Mouse (Mus musculus) heart, postnatal 36 days (tissue): Measurements from ENCODE around the gene Ranbp3l. TPM values are rescaled to one million over a fixed set of nuclear protein-coding genes. Genes with fewer than 3 reads are reported as not detected.
"Not testable (repeated sequence)": the region's sequence is repeated elsewhere in the genome, so short reads cannot be mapped to it uniquely, and the experiment has no call there.

ENCODE experiments used
- DNase-seq, 2 experiments: peaks; one replicate each; pipeline ENCODE4 v3.0.0; 2021 to 2022
- intact Hi-C: fragments of 180-260 bp; cut with DNase I; formaldehyde crosslinking; loops from one replicate; pipeline ENCODE4 v1.15.1; 2025
- total RNA-seq, 2 experiments: library from RNA; stranded (reverse); gene quantifications; 2 replicates each; pipeline ENCODE4 v1.2.3; 2021

Gene Ranbp3l
- not detected for total RNA-seq

DNA sequence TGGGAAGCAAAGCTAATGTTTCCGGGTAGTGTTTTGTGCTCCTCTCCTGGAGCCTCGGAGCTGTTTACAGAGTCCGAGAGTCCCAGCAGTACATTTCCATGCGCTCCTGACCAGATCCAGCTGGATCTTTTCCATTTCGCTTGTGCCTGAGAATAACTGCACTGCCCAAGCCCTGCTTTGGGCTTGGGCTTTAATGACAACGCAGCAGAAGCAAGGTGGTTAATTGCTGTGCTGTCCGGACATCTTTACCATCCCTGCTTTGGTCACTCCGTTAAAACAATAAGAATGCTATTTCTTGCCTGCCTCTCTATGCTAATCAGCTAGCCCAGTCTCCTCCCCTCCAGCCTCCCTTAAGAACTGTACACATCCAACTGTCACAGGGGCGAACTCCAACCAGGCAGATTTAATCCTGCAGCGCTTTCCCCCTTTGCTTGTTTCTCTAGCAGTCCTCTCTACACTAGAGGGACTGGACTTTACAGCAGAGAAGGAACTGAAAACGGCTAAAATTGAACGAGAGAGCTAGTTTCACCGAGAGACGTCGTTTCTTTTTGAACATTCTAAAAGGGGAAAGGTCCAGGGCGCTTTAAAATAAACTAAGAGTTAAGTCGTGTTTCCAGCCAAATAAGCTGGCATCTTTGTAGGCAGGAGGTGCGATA, at the start of gene Ranbp3l:
Gene Ranbp3l, plus strand, starts transcription at position 377 of the 656 bp plus-strand sequence.
- intact Hi-C loops: no loop called here

DNA sequence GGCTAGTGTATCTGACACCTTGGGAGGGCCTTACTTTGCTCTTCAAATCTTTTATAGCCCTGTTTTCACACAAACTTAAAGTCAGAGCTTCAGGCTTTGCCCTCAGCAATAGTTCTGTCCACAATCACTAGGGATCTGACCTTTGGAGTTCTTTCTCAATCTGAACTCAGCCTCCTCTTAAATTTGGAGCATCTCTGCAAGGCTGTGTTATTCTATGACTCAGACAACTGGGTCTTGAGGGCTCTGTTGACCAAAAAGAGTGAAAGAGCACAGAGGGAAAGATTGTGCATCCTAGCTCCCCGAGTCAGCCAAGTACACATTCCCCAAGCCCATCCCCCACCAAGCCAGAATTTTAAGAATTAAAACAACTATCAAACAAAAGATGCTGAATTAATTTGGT, 37.7 kb upstream of the Ranbp3l start:
- DNase-seq: no peak
- intact Hi-C loops: no loop called here

More for the DNA sequence above, at the start of gene Ranbp3l:
- DNase-seq: peak in 1 of 2 experiments; percentile 2

DNA sequence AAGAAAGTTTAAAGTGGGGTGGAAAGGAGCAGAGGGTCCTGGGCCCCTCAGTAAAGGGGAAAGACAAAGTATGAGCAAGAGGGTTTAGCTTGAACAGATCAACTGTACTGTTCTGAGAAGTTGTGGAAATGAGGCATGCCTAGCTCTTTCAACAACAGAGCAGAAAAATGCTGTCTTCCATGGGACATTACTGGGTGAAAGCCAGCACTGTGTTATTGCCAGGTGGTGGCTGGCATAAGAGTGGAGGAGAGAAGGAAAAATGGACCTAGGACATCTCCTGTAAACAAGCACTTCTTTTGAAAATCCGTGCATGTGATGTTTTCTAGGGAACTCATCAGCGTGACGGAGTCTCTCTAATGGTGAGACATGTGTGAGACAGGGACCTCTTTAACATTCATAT, 30.8 kb upstream of the Ranbp3l start:
- intact Hi-C loops: no loop called here
- no peak for DNase-seq

DNA sequence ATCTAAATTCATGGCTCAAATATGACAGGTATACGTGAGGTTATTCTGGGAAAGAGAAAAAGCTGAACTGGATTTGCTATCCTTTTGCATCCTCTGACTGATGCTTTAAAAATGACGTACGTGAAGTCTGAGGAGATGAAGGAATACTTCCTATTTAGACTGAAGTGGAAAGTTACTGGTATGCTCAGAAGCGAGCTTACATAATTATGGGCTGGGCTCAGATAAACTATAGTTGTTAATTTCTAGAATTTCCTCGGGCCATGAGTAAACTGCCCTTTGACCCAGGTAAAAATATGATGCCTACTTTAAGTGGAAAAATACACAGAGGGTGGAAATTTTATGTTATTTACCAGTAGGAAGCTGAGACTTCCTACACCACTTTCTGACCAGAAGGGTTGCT, 26.9 kb upstream of the Ranbp3l start:
- DNase-seq: no peak
- intact Hi-C loops: no loop called here

DNA sequence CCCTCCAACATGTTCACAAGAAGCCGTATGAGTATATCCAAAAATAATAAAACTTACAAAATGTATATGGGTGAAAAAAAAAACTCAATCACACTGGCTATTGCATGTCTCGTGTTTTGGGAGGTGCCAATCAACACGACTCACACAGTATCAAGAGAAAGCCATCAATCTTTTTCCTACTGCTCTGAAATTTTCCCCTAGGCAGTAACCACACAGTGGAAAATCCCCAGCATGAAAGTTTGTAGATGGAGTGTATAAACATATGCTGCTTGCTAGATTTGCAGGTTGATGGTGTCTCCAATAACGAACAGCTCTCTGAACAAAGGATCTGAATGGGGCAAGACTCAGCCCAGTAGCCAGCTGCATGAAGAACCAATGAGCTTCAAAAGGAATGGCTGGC, 16.9 kb upstream of the Ranbp3l start:
- intact Hi-C loops: no loop called here
- no peak for DNase-seq

DNA sequence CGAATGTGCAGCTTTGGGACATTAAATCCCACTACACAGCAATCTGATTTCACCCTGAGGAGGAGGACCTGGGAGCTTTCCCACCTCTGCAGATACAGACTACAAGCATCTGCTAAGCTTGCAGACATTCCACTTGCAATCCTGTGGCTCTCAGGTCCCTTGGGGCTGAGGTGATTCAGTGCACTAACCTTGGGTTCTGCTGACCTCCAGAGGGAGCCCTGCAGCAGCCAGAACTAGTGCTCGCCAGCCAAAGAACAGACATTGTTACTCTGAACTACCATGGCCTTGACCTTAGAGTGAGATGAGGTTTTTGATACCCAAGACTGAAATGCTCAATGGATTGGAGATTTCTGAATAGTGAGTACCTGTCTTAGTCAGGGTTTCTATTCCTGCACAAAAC, 4.4 kb upstream of the Ranbp3l start:
- intact Hi-C loops: no loop called here
- no peak for DNase-seq

DNA sequence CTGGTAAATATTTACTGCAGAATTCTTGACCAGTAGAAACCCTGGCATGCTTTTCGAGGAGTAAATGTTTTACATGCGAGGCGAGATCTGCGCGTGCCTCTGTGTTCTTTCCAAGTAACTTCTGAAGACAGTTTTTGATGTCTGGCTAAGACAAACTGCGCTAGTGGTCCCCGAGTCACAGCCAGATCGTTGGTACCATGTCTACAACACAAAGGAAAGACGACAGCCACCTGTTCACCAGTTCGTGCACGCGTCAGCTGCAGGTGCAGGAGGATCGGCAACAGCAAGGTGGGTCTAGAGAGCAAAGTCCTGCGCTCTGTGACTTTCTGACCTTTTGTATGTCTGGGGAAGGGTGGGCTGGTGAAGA, 463 bp downstream of the Ranbp3l start:
- intact Hi-C loops: no loop called here

DNA sequence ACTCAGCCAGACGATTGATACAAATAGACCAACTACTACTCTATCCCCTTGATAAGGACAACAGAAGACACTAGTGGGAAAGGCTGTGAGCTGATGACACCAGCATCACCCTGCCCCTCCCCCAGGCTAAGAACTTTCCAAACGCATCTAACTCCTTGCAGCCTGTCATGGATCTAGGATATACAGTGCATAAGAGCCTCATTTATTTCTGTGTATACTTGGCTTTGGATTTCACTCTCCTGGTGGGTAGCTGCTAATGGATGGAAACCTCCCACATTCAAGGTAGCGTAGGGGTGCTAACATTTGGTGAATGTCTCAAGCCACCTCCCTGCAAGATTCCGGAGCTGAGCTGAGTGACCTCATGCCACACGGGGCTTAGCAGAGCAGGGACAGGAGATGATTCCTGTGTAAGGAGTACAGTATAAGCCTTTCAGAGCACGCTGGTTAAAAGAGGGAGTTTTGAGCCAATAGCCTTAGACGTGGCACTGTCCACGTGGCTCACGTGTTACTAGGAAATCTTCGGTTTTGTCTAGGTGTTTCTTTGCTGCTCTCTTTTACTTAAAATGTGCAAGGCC, 1.4 kb downstream of the Ranbp3l start:
- intact Hi-C loops: no loop called here
- DNase-seq: no peak

More for the DNA sequence above, 463 bp downstream of the Ranbp3l start:
- DNase-seq: no peak

DNA sequence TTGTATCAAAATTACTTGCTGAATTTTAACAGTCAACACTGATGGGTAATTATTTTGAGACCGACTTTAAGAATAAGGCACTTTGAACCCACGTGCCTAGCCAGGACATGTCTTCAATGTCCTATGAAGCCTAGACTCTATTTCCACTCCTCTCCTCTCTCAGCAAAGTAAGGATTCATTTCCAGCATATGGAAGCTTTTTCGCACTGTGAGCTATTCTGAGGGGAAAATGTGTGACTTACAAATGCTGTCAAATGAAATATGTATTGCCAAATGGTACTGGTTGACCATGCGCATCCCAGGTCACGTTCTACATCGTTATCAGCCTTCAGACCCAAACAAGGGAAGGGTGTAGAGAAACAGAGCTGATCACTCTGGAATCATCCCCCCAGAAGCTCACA, 23.5 kb downstream of the Ranbp3l start:
- intact Hi-C loops: no loop called here
- no peak for DNase-seq

DNA sequence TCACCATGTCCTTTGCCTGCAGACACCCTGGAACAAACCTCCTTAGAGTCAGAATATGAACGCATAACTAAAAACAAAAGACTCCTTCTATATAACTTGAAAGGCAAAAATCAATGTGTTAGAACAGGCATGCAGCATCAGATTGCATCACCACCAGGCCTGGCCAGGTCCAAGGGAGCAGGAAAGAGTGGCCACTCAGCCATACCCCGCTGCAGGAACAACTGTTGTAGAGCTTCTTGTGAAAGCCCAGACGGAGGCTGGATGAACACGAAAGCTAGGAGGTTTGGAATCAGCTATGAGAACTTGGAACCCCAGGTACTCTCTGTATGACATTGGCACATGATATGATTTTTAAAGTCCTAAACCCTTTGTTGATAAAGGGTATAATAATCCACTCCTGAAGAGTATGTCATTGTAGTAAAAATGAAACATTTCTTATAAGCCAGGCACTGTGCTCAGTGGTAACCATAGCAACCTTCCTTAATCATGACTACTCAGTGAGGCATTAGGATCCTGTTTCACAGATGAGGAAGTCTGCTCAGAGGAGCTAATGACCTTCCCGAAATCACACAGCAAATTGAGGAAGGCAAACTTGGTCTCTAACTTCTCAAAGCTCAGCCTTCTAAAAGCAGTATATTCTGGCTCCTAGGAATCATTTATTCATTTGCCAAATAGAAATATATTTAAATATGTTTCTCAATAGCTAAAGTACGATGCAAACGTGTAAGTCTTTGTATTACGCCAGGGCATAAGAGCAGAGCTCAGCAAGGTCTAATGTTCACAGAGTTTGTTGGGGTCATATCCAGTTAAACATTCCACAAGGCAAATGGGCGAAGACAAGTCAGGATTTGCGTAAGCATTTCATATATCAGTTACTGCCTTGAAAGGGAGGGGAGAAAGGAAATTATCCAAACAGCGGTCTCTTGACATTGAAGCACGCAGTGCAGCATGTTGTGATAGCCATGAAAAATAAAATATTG, 24.4 kb downstream of the Ranbp3l start:
- no peak for DNase-seq
- intact Hi-C loops: no loop called here

DNA sequence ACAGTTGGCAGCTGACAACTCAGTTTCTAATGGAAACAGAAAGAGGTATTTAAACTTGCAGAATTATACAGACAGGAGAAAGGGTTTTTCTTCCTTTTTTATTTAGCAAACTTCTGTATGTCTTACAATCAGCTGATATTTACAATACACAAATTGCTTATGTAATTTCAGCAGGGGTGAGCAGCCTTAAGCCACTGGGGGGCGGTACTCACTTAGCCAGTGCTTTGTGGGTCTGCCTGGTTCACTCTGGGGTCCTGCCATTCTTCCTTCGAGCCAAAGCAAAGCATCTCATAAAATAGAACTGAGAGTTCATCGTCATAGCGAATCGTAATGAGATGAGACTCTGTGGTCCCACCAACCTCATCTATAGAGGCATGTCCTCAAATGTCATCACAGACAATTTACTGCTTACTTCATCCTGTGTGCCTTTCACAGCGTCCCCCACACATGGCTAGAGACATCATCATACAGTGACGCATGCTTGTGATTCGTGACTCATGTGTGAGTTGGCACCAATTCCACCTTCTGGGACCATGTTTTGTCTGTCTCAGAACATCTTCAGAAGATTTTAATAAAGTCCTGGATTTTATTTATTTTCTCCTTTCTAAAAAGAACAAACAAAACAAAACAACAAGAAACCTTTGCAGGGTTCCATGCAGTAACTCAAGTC, 27.0 kb downstream of the Ranbp3l start:
- no peak for DNase-seq
- intact Hi-C loops: no loop called here

DNA sequence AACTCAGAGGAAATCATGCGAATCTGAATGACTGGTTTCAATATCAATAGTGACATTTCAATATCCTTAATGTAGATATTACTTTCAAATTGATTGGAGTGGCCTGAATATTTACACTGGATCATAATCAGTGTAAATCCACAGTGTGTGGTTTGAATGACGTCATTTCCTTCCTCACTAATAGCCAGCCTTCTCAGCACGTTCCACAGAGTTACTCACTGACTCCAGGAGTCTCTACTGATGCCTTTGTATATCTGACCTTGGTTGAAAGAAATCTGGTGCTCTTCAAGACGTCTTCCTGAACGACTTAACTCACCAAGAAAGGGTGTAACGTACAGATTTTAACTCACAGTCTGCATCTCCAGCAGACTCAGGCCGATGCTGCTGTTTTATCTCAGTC, 27.7 kb downstream of the Ranbp3l start:
- no peak for DNase-seq
- intact Hi-C loops: no loop called here

DNA sequence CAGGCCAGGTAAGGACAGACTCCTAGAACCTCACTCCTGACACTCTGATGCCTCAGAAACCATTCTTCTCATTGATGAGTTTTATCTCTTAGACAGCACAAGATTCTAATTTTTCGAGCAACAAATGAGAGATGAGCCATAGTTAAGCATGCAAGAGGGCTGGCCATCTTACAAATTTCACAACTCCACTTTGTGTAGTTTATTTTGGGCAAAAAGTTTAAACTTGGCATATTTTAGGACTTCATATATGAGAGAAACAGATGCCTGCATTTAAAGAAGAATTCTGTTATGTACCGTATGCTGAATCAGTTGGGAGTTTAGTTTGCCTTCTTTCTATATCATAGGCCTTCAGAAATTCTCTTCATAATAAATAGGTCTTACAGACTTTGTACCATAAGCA, 35.0 kb downstream of the Ranbp3l start:
- intact Hi-C loops: no loop called here
- DNase-seq: no peak

DNA sequence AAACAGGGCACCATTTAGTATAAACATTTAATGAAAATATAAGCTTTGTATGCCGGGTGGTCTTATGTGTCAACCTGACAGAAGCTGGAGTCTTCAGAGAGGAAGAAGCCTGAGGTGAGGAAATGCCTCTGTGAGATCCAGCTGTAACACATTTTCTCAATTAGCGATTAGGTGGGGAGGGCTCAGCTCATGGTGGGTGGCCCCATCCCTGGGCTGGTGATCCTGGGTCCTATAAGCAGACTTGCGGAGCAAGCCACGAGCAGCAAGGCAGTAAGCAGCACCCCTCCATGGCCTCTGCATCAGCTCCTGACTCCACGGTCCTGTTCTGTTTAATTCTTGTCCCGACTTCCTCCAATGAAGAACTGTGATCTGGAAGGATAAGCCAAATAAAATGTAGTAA, 41.4 kb downstream of the Ranbp3l start:
- intact Hi-C loops: no loop called here

DNA sequence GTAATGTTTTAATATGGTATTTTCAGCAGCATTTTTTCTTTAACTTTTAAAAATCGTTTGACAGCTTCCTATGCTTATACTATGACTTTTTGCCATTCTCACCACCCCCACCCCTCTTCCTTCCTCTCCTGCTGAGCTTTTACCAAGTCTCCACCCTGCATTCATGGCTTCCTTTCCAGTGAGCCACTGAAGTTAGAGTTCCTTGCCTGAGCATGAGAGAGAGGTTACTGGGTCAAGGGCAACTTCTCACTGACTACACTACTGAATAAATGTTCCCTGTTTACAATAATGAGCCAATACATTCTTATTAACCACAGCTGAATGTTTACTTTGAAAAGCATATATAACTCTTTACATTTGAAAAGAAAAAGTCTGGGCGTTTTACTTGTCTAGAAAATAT, 46.8 kb downstream of the Ranbp3l start:
- no peak for DNase-seq
- intact Hi-C loops: no loop called here

More for the DNA sequence above, 41.4 kb downstream of the Ranbp3l start:
- DNase-seq: no peak

DNA sequence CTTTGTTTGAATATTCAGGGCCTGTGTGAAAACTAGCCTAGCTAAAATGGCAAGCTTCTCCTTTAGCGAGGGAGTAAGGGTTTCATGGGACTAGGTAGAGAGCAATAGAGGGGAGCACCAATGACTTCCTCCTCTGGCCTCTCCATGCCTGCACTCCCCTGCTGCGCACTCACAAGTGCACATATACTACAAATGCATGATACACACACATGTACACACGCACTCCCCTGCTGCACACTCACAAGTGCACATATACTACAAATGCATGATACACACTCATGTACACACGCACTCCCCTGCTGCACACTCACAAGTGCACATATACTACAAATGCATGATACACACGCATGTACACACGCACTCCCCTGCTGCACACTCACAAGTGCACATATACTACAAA, 47.7 kb downstream of the Ranbp3l start:
- DNase-seq, intact Hi-C loops: not testable (repeated sequence)

DNA sequence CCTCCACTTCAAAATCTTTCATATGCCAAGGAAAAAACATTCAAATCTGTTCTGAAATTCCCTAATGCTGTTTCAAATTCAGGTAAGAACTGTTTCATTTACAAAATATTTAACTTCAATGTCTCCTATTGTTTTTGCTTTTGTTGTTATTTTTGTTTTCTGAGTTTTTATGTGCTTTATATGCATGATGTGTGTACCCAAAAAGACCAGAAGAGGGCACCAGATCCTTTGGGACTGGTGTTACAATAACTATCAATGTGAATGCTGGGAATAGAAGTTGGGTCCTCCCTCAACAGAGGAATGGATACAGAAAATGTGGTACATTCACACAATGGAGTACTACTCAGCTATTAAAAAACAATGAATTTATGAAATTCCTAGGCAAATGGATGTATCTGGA, 88.0 kb downstream of the Ranbp3l start:
- no peak for DNase-seq
- intact Hi-C loops: no loop called here

DNA sequence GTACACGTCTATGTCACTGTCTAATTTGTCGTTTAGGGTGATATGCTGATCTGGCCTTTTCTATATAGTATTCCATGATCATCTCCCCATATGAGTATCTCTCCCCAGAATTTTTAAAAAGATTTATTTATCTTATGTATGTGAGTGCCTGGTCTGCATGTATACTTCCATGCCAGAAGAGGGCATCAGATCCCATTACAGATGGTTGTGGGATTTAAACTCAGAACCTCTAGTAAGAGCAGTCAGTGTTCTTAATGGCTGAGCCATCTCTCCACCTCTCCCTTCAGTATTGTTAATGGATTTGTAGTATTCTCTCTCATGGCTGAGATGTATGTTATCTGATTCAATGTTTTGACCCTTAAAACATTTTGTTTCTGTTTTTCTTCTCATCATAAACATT, 92.1 kb downstream of the Ranbp3l start:
- intact Hi-C loops: no loop called here
- no peak for DNase-seq

DNA sequence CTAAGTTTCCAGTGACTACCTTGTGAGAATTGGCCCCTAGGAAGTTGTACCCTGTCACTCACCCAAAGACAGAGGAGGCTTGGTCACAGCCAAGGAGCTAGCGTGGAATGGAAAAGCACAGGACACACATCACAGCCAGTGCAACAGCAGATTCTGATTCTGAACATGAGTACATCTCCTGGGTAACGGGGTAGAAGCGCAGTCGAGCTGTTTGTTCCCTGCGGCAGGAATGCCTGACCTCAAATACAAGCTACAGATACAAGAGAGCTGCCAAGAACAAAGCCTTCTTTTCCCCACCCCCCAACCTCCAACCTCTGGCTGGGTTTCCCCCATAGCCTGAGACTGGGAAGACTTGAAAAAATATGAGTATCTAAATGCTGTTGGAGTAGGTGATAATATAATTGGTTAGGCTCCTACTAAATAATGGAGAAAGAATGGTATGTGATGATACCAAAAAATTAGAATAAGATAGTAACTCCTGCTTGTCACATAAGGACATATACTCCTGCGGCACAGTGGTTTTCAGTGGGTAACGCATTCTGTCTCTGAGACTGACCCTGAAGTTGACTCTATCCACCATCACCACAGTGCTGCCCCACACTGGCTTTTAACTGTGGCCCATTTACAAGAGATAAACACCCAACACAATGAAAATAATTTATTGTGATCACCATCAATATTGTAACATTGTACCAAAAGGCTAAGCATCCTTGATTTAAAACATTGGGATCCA, 93.6 kb downstream of the Ranbp3l start:
- intact Hi-C loops: no loop called here
- DNase-seq: no peak

DNA sequence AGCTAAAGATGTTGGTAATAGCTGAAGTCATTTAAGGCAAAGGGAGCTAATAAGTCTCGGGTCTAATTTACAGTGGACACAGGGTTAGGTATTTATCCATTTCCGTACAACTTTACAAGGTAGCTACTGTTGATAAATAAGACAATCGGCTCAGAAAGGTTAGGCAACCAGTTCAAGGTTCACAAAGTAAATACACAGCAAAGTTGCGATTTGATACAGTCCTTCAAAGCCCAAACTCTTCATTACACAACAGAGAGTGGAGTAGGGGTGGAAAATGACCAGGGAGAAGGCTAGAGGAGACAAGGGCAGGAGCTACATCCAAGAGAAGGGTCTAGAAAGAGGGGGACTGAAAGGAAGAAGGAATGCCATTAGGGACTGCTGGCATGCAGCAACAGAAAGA, 101.1 kb downstream of the Ranbp3l start:
- intact Hi-C loops: no loop called here
- no peak for DNase-seq
